Mouse (Mus musculus) ovary, adult 2 months (tissue): Measurements from ENCODE around the gene Olfr1446. TPM values are rescaled to one million over a fixed set of nuclear protein-coding genes. Genes with fewer than 3 reads are reported as not detected.

Source experiments
- polyA plus RNA-seq: library from polyadenylated mRNA; depleted of rRNA; stranded (reverse); fragments of >200 nt; gene quantifications from 2 replicates; pipeline ENCODE4 v1.2.3, GENCODE M21; 2012; rRNA removed

Olfr1446 gene
- not detected in 2 replicates for polyA plus RNA-seq

DNA sequence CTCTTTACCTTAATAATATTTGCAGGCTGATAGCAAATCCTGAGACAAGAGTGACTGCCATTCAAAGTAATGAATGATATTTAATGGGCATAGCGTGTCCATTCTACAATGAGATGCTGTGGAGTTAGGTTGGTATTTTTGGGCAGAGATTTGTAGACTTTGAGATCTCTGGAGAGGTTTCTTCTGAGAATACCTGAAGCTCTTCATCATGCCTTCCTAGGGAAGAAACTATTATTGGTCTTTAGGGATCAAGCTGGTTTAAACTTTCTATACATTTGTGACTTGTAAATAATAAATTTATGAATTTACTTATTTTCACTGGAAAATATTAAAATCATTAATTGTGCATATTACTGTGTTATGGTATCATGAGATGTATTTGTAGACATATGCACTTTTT is at the start of gene Olfr1446:
TSS of gene Olfr1446 (minus strand) at position 101 of the 400 bp plus-strand sequence.

DNA sequence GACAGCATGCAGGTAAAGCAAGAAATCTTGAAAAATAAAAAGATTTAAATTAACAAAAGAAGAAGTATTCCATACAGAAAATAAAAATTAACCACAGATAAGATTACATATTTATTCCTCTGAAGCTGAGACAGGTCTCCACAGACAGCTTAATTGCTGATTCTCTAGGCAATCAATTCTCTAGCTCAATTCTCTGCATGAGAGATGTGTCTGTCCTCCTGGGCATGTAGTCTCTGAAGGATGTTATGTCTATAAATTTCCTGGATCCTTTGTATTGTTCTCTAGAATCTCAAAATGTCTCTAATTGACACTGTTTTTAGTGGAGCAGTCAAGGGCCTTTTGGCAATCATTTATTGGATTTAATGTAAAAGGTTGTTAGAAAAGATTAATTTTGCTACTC is 37.2 kb upstream of the Olfr1446 start, which contains the start of gene Olfr1449:
TSS of gene Olfr1449 (plus strand) at position 301 of the 400 bp plus-strand sequence.

DNA sequence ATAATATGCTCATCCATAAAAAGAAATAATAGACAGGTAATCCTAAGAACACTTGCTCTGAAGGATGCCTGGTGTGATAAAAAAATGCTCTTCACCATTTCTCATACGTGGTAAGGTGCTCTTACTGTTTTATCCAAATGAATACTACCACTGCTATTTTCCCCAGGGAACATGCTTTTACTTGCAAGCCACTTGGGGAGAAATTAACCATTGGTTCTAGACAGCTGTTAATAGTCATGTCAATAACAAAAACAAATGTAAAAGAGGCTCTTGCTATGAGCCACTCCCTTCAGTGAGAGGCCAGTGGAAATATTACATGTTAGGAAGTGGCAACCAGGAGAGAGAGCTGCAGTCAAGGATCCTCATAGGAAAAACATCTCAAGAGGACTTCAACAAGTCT is 31.0 kb upstream of the Olfr1446 start, which contains the start of gene Olfr1448:
TSS of gene Olfr1448 (minus strand) at position 101 of the 400 bp plus-strand sequence.

DNA sequence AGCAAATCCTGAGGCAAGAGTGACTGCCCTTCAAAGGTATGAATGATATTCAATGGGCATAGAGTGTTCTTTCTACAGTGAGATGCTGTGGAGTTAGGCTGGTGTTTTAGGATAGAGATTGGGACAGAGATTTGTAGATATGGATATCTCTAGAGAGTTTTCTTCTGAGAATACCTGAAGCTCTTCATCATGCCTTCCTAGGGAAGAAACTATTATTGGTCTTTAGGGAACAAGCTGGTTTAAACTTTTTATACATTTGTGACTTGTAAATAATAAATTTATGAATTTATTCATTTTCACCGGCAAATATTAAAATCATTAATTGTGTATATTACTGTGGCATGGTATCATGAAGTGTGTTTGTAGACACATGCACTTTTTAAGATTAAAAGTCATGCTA is 10.3 kb upstream of the Olfr1446 start, which contains the start of gene Olfr1447:
TSS of gene Olfr1447 (minus strand) at position 101 of the 400 bp plus-strand sequence.

DNA sequence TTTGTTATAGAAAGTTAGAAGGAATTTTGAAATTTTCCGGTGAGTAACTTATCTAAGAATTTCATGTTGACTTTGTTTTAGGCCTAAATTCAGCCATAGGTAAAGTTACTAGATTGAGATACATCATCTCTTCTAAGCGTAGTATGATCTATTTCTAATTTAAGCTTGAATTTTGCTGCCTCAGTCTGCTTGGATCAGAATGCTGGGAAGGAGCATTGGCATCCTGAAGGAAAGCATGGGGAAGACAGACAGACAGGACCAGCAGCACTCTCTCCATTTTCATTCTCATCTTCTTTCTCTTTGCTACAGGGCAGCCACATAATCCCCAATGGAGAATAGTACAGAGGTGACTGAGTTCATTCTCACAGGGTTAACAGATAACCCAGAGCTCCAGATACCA is 9.8 kb downstream of the Olfr1446 start, which contains the start of gene Olfr1445:
TSS of gene Olfr1445 (plus strand) at position 301 of the 400 bp plus-strand sequence.

DNA sequence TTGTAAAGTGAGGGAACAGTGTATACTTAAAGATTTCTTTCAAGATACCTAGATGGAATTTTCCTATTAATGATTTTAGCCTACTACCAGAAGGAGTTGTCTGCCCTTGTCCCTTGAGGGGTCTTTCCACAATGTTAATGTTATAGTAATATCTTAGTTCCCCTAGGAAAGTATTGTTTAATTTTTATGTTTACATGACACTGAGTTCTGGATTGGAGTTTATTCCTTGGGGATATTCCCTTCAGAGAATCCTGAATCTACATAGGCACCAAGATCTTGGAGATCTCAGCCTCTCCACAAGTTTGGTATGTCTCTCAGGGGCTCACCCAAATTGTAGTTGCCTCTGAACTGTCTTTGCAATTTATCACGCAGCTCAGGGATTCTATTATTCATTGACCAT is 36.3 kb downstream of the Olfr1446 start, which contains the start of gene Olfr1444:
TSS of gene Olfr1444 (plus strand) at position 301 of the 400 bp plus-strand sequence.

DNA sequence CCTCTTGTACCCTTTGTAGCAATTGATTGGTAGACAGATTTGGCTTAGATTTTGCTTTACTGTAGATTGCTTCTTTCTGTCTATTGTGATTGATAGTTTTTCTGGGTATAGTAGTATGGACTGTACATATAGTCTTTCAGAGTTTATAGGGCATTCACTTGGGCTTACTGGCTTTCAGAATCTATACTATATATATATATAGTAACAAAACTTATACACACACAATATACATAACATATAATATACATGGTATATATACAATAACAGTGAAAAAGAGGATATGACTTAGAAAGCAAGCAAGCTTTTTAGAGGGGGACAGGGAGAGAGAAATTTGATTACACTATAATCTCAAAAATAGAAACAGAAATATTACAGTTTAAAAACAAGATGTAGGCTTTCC is 46.9 kb downstream of the Olfr1446 start, which contains the start of gene Gm5244:
TSS of gene Gm5244 (plus strand) at position 301 of the 400 bp plus-strand sequence.

Other genes with a start within 250 kb of the Olfr1446 start
- gene Olfr1442, start 223.1 kb downstream of the Olfr1446 start, polyA plus RNA-seq, result not detected in 2 replicates
- gene Olfr1443, start 215.4 kb downstream of the Olfr1446 start, polyA plus RNA-seq, result not detected in 2 replicates
- gene Keg1, start 197.7 kb downstream of the Olfr1446 start, polyA plus RNA-seq, result not detected in 2 replicates
- gene Cntf, start 127.9 kb downstream of the Olfr1446 start, polyA plus RNA-seq, result 0.58 TPM in 1 of 2 replicates, not detected in the other
- gene Zfp91, start 97.4 kb downstream of the Olfr1446 start, polyA plus RNA-seq, result 12.1 and 13.4 TPM in 2 replicates
- 2.4 and 2.7 TPM in 2 replicates for gene Lpxn, start 97.3 kb downstream of the Olfr1446 start, polyA plus RNA-seq
- gene Gm5244, start 46.8 kb downstream of the Olfr1446 start, polyA plus RNA-seq, result not detected in 2 replicates
- gene Olfr1444, start 36.2 kb downstream of the Olfr1446 start, polyA plus RNA-seq, result not detected in 2 replicates
- not detected in 2 replicates for gene Olfr1445, start 9.7 kb downstream of the Olfr1446 start, polyA plus RNA-seq
- gene Olfr1447, start 10.2 kb upstream of the Olfr1446 start, polyA plus RNA-seq, result not detected in 2 replicates
- not detected in 2 replicates for gene Olfr1448, start 30.9 kb upstream of the Olfr1446 start, polyA plus RNA-seq
- not detected in 2 replicates for gene Olfr1449, start 37.3 kb upstream of the Olfr1446 start, polyA plus RNA-seq
- not detected in 2 replicates for gene Olfr1450, start 56.7 kb upstream of the Olfr1446 start, polyA plus RNA-seq
- not detected in 2 replicates for gene Olfr1451, start 101.5 kb upstream of the Olfr1446 start, polyA plus RNA-seq
- gene Olfr1453, start 134.8 kb upstream of the Olfr1446 start, polyA plus RNA-seq, result not detected in 2 replicates
- gene Olfr1454, start 167.1 kb upstream of the Olfr1446 start, polyA plus RNA-seq, result not detected in 2 replicates
- not detected in 2 replicates for gene Olfr1457, start 204.4 kb upstream of the Olfr1446 start, polyA plus RNA-seq
- not detected in 2 replicates for gene Olfr1458, start 213.3 kb upstream of the Olfr1446 start, polyA plus RNA-seq